Mouse (Mus musculus): ENCODE data around the gene Camk2d. TPM values are rescaled to one million over a fixed set of nuclear protein-coding genes. Genes with fewer than 3 reads are reported as not detected.
A peak's percentile ranks its signal among the peaks of the same experiment; 100 is the strongest.

Gene Camk2d
- total RNA-seq (2021) = 100 to 1,000 TPM; 143 to 185 TPM

- peak; percentile 91 to 92 for DNase-seq (ENCODE audit: low spot score in 2 of 2)
- intact Hi-C loops (cut with DNase I) = loop anchor here (1.0 to 5.0 kb wide), 3 partner anchors 71 to 306 kb away; no protein-coding TSS in a partner anchor
These were observed at the start of gene Camk2d for GRCm38 (mm10) chr3:126596086-126596485. TSS of gene Camk2d (plus strand) at chr3:126596302.

- DNase-seq (ENCODE audit: low spot score in 2 of 2) = no peak
- intact Hi-C loops (cut with DNase I) = no loop called here
These were observed 48.2 kb upstream of the Camk2d start for GRCm38 (mm10) chr3:126547941-126548340.

GRCm38 (mm10) chr3:126563646-126564045 lies 32.5 kb upstream of the Camk2d start:
- intact Hi-C loops (cut with DNase I) = no loop called here
- no peak for DNase-seq (ENCODE audit: low spot score in 2 of 2)

- intact Hi-C loops (cut with DNase I) = no loop called here
- DNase-seq (ENCODE audit: low spot score in 2 of 2) = no peak
These were observed 25.5 kb upstream of the Camk2d start for GRCm38 (mm10) chr3:126570628-126571027.

- DNase-seq (ENCODE audit: low spot score in 2 of 2) = no peak
- intact Hi-C loops (cut with DNase I) = no loop called here
These were observed 23.2 kb upstream of the Camk2d start for GRCm38 (mm10) chr3:126572915-126573314.

GRCm38 (mm10) chr3:126575927-126576326 lies 20.2 kb upstream of the Camk2d start:
- no peak for DNase-seq (ENCODE audit: low spot score in 2 of 2)
- intact Hi-C loops (cut with DNase I) = no loop called here

- intact Hi-C loops (cut with DNase I) = no loop called here
- DNase-seq (ENCODE audit: low spot score in 2 of 2) = no peak
These were observed 10.0 kb upstream of the Camk2d start for GRCm38 (mm10) chr3:126586134-126586533.

GRCm38 (mm10) chr3:126587477-126587876 lies 8.6 kb upstream of the Camk2d start:
- DNase-seq (ENCODE audit: low spot score in 2 of 2) = no peak
- intact Hi-C loops (cut with DNase I) = no loop called here

- no peak for DNase-seq (ENCODE audit: low spot score in 2 of 2)
- intact Hi-C loops (cut with DNase I) = no loop called here
These were observed 6.5 kb upstream of the Camk2d start for GRCm38 (mm10) chr3:126589556-126589955.

- intact Hi-C loops (cut with DNase I) = loop anchor here (5.0 kb wide), 2 partner anchors 72 to 307 kb away; no protein-coding TSS in a partner anchor
These were observed 646 bp upstream of the Camk2d start for GRCm38 (mm10) chr3:126595456-126595855.

GRCm38 (mm10) chr3:126596491-126597160 lies 524 bp downstream of the Camk2d start:
- DNase-seq (ENCODE audit: low spot score in 2 of 2) = peak; percentile 76 to 77
- intact Hi-C loops (cut with DNase I) = loop anchor here (1.0 to 5.0 kb wide), 3 partner anchors 71 to 306 kb away; no protein-coding TSS in a partner anchor

More at GRCm38 (mm10) chr3:126595456-126595855, 646 bp upstream of the Camk2d start:
- no peak for DNase-seq (ENCODE audit: low spot score in 2 of 2)

- peak; percentile 62 to 70 for DNase-seq (ENCODE audit: low spot score in 2 of 2)
- intact Hi-C loops (cut with DNase I) = loop anchor here (5.0 kb wide), 2 partner anchors 70 to 305 kb away; no protein-coding TSS in a partner anchor
These were observed 1.1 kb downstream of the Camk2d start for GRCm38 (mm10) chr3:126597161-126597595.

- DNase-seq (ENCODE audit: low spot score in 2 of 2) = peak; percentile 26 to 35
- intact Hi-C loops (cut with DNase I) = loop anchor here (5.0 kb wide), 2 partner anchors 70 to 305 kb away; no protein-coding TSS in a partner anchor
These were observed 1.7 kb downstream of the Camk2d start for GRCm38 (mm10) chr3:126597596-126598328.

- intact Hi-C loops (cut with DNase I) = loop anchor here (5.0 kb wide), 2 partner anchors 69 to 304 kb away; no protein-coding TSS in a partner anchor
These were observed 2.2 kb downstream of the Camk2d start for GRCm38 (mm10) chr3:126598329-126598676.

GRCm38 (mm10) chr3:126598881-126599280 lies 2.8 kb downstream of the Camk2d start:
- intact Hi-C loops (cut with DNase I) = loop anchor here (5.0 kb wide), 2 partner anchors 68 to 303 kb away; no protein-coding TSS in a partner anchor

More at GRCm38 (mm10) chr3:126598329-126598676, 2.2 kb downstream of the Camk2d start:
- DNase-seq (ENCODE audit: low spot score in 2 of 2) = no peak

GRCm38 (mm10) chr3:126599335-126599734 lies 3.2 kb downstream of the Camk2d start:
- intact Hi-C loops (cut with DNase I) = loop anchor here (5.0 kb wide), 2 partner anchors 68 to 303 kb away; no protein-coding TSS in a partner anchor
- DNase-seq (ENCODE audit: low spot score in 2 of 2) = no peak

More at GRCm38 (mm10) chr3:126598881-126599280, 2.8 kb downstream of the Camk2d start:
- DNase-seq (ENCODE audit: low spot score in 2 of 2) = no peak

- no peak for DNase-seq (ENCODE audit: low spot score in 2 of 2)
- intact Hi-C loops (cut with DNase I) = loop anchor here (5.0 kb wide), 2 partner anchors 67 to 302 kb away; no protein-coding TSS in a partner anchor
These were observed 3.8 kb downstream of the Camk2d start for GRCm38 (mm10) chr3:126599936-126600335.

GRCm38 (mm10) chr3:126602772-126603171 lies 6.7 kb downstream of the Camk2d start:
- no peak for DNase-seq (ENCODE audit: low spot score in 2 of 2)
- intact Hi-C loops (cut with DNase I) = no loop called here

GRCm38 (mm10) chr3:126604656-126605434 lies 8.7 kb downstream of the Camk2d start:
- intact Hi-C loops (cut with DNase I) = no loop called here
- no peak for DNase-seq (ENCODE audit: low spot score in 2 of 2)

All from left cerebral cortex, postnatal 36 days (tissue).